Mouse (Mus musculus): ENCODE results near the gene Rad51b. TPM values are rescaled to one million over a fixed set of nuclear protein-coding genes. Genes with fewer than 3 reads are reported as not detected.

Gene Rad51b
- total and polyA plus RNA-seq, 3 experiments = 6.5 to 8.6 (median 8.5) TPM

DNA sequence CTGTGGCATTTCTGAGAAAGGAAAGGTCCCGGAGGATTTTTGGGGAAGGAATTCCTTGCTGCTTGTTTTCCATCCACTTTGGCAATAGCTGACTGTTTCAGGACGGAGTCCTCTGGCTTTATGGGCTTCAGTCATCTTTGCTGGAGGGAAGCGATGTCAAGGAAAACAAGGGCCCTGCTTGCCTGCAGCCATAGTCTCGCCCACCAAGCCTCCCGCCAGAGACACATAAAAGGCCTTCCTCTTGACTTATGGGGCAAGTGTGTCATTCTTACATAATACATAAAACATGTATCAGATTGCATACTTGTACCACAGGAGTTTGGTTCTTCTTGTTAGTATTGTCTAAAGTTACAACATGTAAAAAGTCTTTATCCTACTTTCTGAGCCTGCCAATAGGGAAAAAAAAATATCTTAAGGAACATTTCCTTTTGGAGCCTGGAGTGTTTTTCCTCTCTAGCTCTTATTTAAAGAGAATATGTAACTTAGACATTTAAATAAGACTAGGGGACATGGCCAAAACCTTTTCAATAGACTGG lies 49.2 kb downstream of the Rad51b start:
- peaks cover 0 to 7% of the 10 kb centered on the region in 2 experiments; a peak in 2 of 4 replicates for H3K4me1 ChIP-seq (ENCODE audit: control insufficient read depth in 1 of 2, insufficient read depth in 2 of 2)
- H3K4me2 ChIP-seq (ENCODE audit: insufficient read depth, low read depth, poor library complexity, severe bottlenecking) = no peak overlapping the region
- no peaks in the 10 kb centered on the region for H3K27me3 ChIP-seq (replicated peaks)
- H3K36me3 ChIP-seq (replicated peaks in 1 of 2; ENCODE audit: control insufficient read depth in 1 of 2, insufficient read depth in 1 of 2, low read length in 1 of 2) = peaks cover 0 to 52% of the 10 kb centered on the region in 2 experiments
- in situ Hi-C loops (cut with MboI; ENCODE audit: low pct_ligation_motif_present, low pct_unique_long_range_greater_than_20kb, low sequenced_read_pairs) = no loop called here
- no peak overlapping the region for H3K4me3 ChIP-seq (replicated peaks in 1 of 3; ENCODE audit: low read depth in 2 of 3, low read length in 2 of 3, poor library complexity in 1 of 3)
- no peak for DNase-seq (ENCODE audit: extremely low read depth)
- no peaks in the 10 kb centered on the region for H3K9me3 ChIP-seq (replicated peaks; ENCODE audit: low read length)
- dilution Hi-C loops (cut with MboI; ENCODE audit: extremely low pct_ligation_motif_present, extremely low pct_unique_long_range_greater_than_20kb, low sequenced_read_pairs) = no loop called here
- H3K27ac ChIP-seq (ENCODE audit: insufficient read depth, low read depth) = no peak overlapping the region
- H3K79me2 ChIP-seq (replicated peaks; ENCODE audit: control insufficient read depth, extremely low read depth, insufficient read depth, poor library complexity, severe bottlenecking) = no peaks in the 10 kb centered on the region
- H3K9ac ChIP-seq (ENCODE audit: insufficient read depth, low read depth) = no peak overlapping the region
- TF ChIP-seq RCOR1 (conservative IDR thresholded peaks at IDR 0.05; ENCODE audit: low read depth, low read length) (no peak), HCFC1 (IDR thresholded peaks at IDR 0.05; ENCODE audit: low read depth, low read length) (no peak), TBP (conservative IDR thresholded peaks at IDR 0.05; ENCODE audit: low read depth, low read length) (no peak), ELF1 (IDR thresholded peaks at IDR 0.05; ENCODE audit: low read depth, low read length) (no peak), MXI1 (IDR thresholded peaks at IDR 0.05; ENCODE audit: low read depth, low read length) (no peak), NRF1 (IDR thresholded peaks at IDR 0.05; ENCODE audit: low read depth, low read length) (no peak), SMC3 (IDR thresholded peaks at IDR 0.05; ENCODE audit: low read depth, low read length) (no peak), NELFE (IDR thresholded peaks at IDR 0.05; ENCODE audit: low read depth, low read length) (no peak), ZNF384 (IDR thresholded peaks at IDR 0.05; ENCODE audit: low read depth, low read length) (no peak), JUN (IDR thresholded peaks at IDR 0.05; ENCODE audit: insufficient read depth, low read depth, low read length) (no peak)

GRCm38 (mm10) chr12:79347643-79348042 lies 50.6 kb downstream of the Rad51b start:
- Histone ChIP-seq H3K79me2 (replicated peaks; ENCODE audit: control insufficient read depth, extremely low read depth, insufficient read depth, poor library complexity, severe bottlenecking) (no peaks in the 10 kb centered on the region), H3K4me3 (replicated peaks in 1 of 3; ENCODE audit: low read depth in 2 of 3, low read length in 2 of 3, poor library complexity in 1 of 3) (no peak overlapping the region), H3K27ac (ENCODE audit: insufficient read depth, low read depth) (no peak overlapping the region), H3K4me1 (ENCODE audit: control insufficient read depth in 1 of 2, insufficient read depth in 2 of 2) (peaks cover 0 to 17% of the 10 kb centered on the region in 2 experiments; a peak in 2 of 4 replicates), H3K9ac (ENCODE audit: insufficient read depth, low read depth) (no peak overlapping the region), H3K36me3 (replicated peaks in 1 of 2; ENCODE audit: control insufficient read depth in 1 of 2, insufficient read depth in 1 of 2, low read length in 1 of 2) (peaks cover 0 to 48% of the 10 kb centered on the region in 2 experiments), H3K4me2 (ENCODE audit: insufficient read depth, low read depth, poor library complexity, severe bottlenecking) (no peak overlapping the region), H3K9me3 (replicated peaks; ENCODE audit: low read length) (no peaks in the 10 kb centered on the region), H3K27me3 (replicated peaks) (no peaks in the 10 kb centered on the region)
- TF ChIP-seq CTCF (conservative IDR thresholded peaks at IDR 0.05 in 1 of 2, IDR thresholded peaks at IDR 0.05 in 1 of 2; ENCODE audit: low read depth in 2 of 2, low read length in 2 of 2) (peak; percentile 65 to 83), POLR2AphosphoS2 (IDR thresholded peaks at IDR 0.05; ENCODE audit: low read depth, low read length) (no peak), E2F4 (IDR thresholded peaks at IDR 0.05; ENCODE audit: insufficient replicate concordance, low read depth, low read length) (no peak), GABPA (IDR thresholded peaks at IDR 0.05; ENCODE audit: insufficient replicate concordance, low read depth, low read length) (no peak), SMC3 (IDR thresholded peaks at IDR 0.05; ENCODE audit: low read depth, low read length) (peak; percentile 63), RAD21 (IDR thresholded peaks at IDR 0.05; ENCODE audit: low read depth, low read length) (peak; percentile 78), CHD1 (IDR thresholded peaks at IDR 0.05; ENCODE audit: low read depth, low read length) (no peak), NRF1 (IDR thresholded peaks at IDR 0.05; ENCODE audit: low read depth, low read length) (no peak), ELF1 (IDR thresholded peaks at IDR 0.05; ENCODE audit: low read depth, low read length) (0 out of 2 replicates have a peak, but pooled peaks have one; percentile 18), TCF12 (IDR thresholded peaks at IDR 0.05; ENCODE audit: low read depth, low read length) (no peak), ZC3H11A (IDR thresholded peaks at IDR 0.05; ENCODE audit: low read depth, low read length) (no peak), MEF2A (IDR thresholded peaks at IDR 0.05; ENCODE audit: borderline replicate concordance, low read depth, low read length) (no peak)
- dilution Hi-C loops (cut with MboI; ENCODE audit: extremely low pct_ligation_motif_present, extremely low pct_unique_long_range_greater_than_20kb, low sequenced_read_pairs) (no loop called here), in situ Hi-C loops (cut with MboI; ENCODE audit: low pct_ligation_motif_present, low pct_unique_long_range_greater_than_20kb, low sequenced_read_pairs) (no loop called here)
- peak; percentile 77 for DNase-seq (ENCODE audit: extremely low read depth)
